In the genomic region with DNA sequence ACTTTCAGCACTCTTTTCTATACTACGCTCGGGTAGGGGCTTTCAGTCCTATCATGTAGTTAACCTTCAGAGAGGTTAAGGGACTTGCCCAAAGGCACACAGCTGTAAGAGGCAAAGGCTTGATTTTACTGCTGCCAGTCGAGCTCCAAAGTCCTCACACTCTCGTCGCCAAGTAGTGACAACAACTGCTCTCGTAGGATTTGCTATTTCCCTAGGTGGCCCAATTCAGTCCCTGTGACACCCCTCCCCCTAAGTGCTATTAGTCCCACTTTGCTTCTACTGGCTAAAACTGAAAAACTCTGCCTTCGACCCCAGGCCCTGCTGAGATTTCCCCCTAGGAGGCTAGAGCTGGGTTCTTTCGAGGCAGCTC, we compare ENCODE assay signal across 8 mouse cellular contexts. TPM values are rescaled to one million over a fixed set of nuclear protein-coding genes. Genes with fewer than 3 reads are reported as not detected.
DNase-seq lines count a peak whose midpoint lies in the region; ATAC-seq and TF ChIP-seq lines count a peak whose summit lies in the region.

No protein-coding gene starts in this region.

- TF ChIP-seq RAD21 in CH12.LX (IDR thresholded peaks at IDR 0.05; ENCODE audit: low read depth, low read length) = no peak

- in situ Hi-C loops in CH12.LX (cut with MboI; ENCODE audit: low pct_ligation_motif_present, low pct_unique_long_range_greater_than_20kb, low sequenced_read_pairs) = no loop called here

- no peak for DNase-seq in heart, adult 2 months
- no peak for DNase-seq in heart, adult 8-10 months (ENCODE audit: low spot score)
- peak; percentile 53 for DNase-seq in CH12.LX (ENCODE audit: extremely low read depth)
- no peak for DNase-seq in hindbrain, embryonic 10.5 days (ENCODE audit: low spot score)
- DNase-seq in liver, postnatal 0 days = no peak
- no peak for DNase-seq in cerebellum, postnatal 36 days
- no peak for DNase-seq in urinary bladder, postnatal 36 days (ENCODE audit: low spot score in 2 of 2)
- DNase-seq in cerebellum, postnatal 4 days (ENCODE audit: low spot score in 2 of 2) = no peak

- TF ChIP-seq POLR2A in heart, adult 2 months (IDR thresholded peaks at IDR 0.05; ENCODE audit: insufficient read depth, low read depth, low read length) = no peak
- TF ChIP-seq POLR2A in CH12.LX (IDR thresholded peaks at IDR 0.05; ENCODE audit: low read depth, low read length) = no peak

- TF ChIP-seq EP300 in heart, adult 2 months (IDR thresholded peaks at IDR 0.05; ENCODE audit: insufficient read depth, low read depth, low read length) = no peak
- TF ChIP-seq EP300 in CH12.LX (IDR thresholded peaks at IDR 0.05; ENCODE audit: low read length) = no peak
- TF ChIP-seq EP300 in liver, postnatal 0 days (IDR thresholded peaks at IDR 0.05; ENCODE audit: low read depth) = no peak

- H3K79me2 ChIP-seq in heart, adult 2 months (replicated peaks; ENCODE audit: control insufficient read depth, insufficient read depth, low read length) = no peaks in the 10 kb centered on the region
- no peaks in the 10 kb centered on the region for H3K79me2 ChIP-seq in CH12.LX (replicated peaks; ENCODE audit: control insufficient read depth, extremely low read depth, insufficient read depth, poor library complexity, severe bottlenecking)

- peak overlapping the region; percentile 94 for H3K4me2 ChIP-seq in CH12.LX (ENCODE audit: insufficient read depth, low read depth, poor library complexity, severe bottlenecking)
- peak overlapping the region; percentile 81 for H3K4me2 ChIP-seq in liver, postnatal 0 days (ENCODE audit: low read depth, low read length)

- H3K4me1 ChIP-seq in heart, adult 2 months (ENCODE audit: control insufficient read depth, insufficient read depth, low read length) = peaks cover 4% of the 10 kb centered on the region
- H3K4me1 ChIP-seq in CH12.LX (ENCODE audit: control insufficient read depth in 1 of 2, insufficient read depth in 2 of 2) = peaks cover 10 to 38% of the 10 kb centered on the region in 2 experiments
- peaks cover 42% of the 10 kb centered on the region for H3K4me1 ChIP-seq in hindbrain, embryonic 10.5 days (replicated peaks)
- peaks cover 18% of the 10 kb centered on the region for H3K4me1 ChIP-seq in liver, postnatal 0 days (ENCODE audit: insufficient read depth)

- H3K27ac ChIP-seq in heart, adult 2 months = peak overlapping the region; percentile 52; the same call in 1 of the 2 replicates
- H3K27ac ChIP-seq in CH12.LX (ENCODE audit: insufficient read depth, low read depth) = peak overlapping the region; percentile 51; the same call in 1 of the 2 replicates
- H3K27ac ChIP-seq in hindbrain, embryonic 10.5 days = peak overlapping the region; percentile 85
- peak overlapping the region; percentile 80 for H3K27ac ChIP-seq in liver, postnatal 0 days (ENCODE audit: low read depth)

- peak overlapping the region; percentile 86 for H3K9ac ChIP-seq in heart, adult 2 months (ENCODE audit: low read depth, low read length)
- H3K9ac ChIP-seq in CH12.LX (ENCODE audit: insufficient read depth, low read depth) = peak overlapping the region; percentile 68; the same call in 1 of the 2 replicates
- H3K9ac ChIP-seq in liver, postnatal 0 days (replicated peaks) = peak overlapping the region; percentile 71

- H3K4me3 ChIP-seq in heart, adult 2 months = peak overlapping the region; percentile 68
- H3K4me3 ChIP-seq in CH12.LX (replicated peaks in 1 of 3; ENCODE audit: low read depth in 2 of 3, low read length in 2 of 3, poor library complexity in 1 of 3) = peak overlapping the region; percentile 39 to 84 (median 73)
- peak overlapping the region; percentile 78 for H3K4me3 ChIP-seq in hindbrain, embryonic 10.5 days
- H3K4me3 ChIP-seq in liver, postnatal 0 days (ENCODE audit: low read depth, low read length) = peak overlapping the region; percentile 63

- WGBS in heart, adult 2 months = 18% methylated on average over 8 of the region's 8 CpGs
- WGBS in hindbrain, embryonic 10.5 days = 8% methylated on average over 8 of the region's 8 CpGs
- 15% methylated on average over 8 of the region's 8 CpGs for WGBS in liver, postnatal 0 days (ENCODE audit: insufficient replicate concordance)

- dilution Hi-C loops in CH12.LX (cut with MboI; ENCODE audit: extremely low pct_ligation_motif_present, extremely low pct_unique_long_range_greater_than_20kb, low sequenced_read_pairs) = no loop called here

- peak; percentile 39 for ATAC-seq in liver, postnatal 0 days

- no peaks in the 10 kb centered on the region for H3K27me3 ChIP-seq in heart, adult 2 months (ENCODE audit: control insufficient read depth, insufficient read depth, low read length)
- H3K27me3 ChIP-seq in CH12.LX (replicated peaks) = no peaks in the 10 kb centered on the region
- H3K27me3 ChIP-seq in hindbrain, embryonic 10.5 days (ENCODE audit: insufficient read depth, poor library complexity, severe bottlenecking) = peaks cover 32% of the 10 kb centered on the region
- H3K27me3 ChIP-seq in liver, postnatal 0 days (ENCODE audit: insufficient read depth, low read length) = peaks cover 16% of the 10 kb centered on the region

- TF ChIP-seq CTCF in heart, adult 2 months (IDR thresholded peaks at IDR 0.05) = no peak
- no peak for TF ChIP-seq CTCF in CH12.LX (conservative IDR thresholded peaks at IDR 0.05 in 1 of 2, IDR thresholded peaks at IDR 0.05 in 1 of 2; ENCODE audit: low read depth in 2 of 2, low read length in 2 of 2)
- no peak for TF ChIP-seq CTCF in liver, postnatal 0 days (IDR thresholded peaks at IDR 0.05; ENCODE audit: low read depth)

- no peaks in the 10 kb centered on the region for H3K36me3 ChIP-seq in heart, adult 2 months (ENCODE audit: control insufficient read depth, insufficient read depth, low read length)
- peaks cover 0 to 26% of the 10 kb centered on the region in 2 experiments for H3K36me3 ChIP-seq in CH12.LX (replicated peaks in 1 of 2; ENCODE audit: control insufficient read depth in 1 of 2, insufficient read depth in 1 of 2, low read length in 1 of 2)
- H3K36me3 ChIP-seq in hindbrain, embryonic 10.5 days = no peaks in the 10 kb centered on the region
- H3K36me3 ChIP-seq in liver, postnatal 0 days (replicated peaks; ENCODE audit: insufficient read depth, low read length) = no peaks in the 10 kb centered on the region

- peaks cover 20% of the 10 kb centered on the region for H3K9me3 ChIP-seq in CH12.LX (replicated peaks; ENCODE audit: low read length)
- H3K9me3 ChIP-seq in hindbrain, embryonic 10.5 days = 0 out of 2 replicates have a peak, but pooled peaks cover 7% of the 10 kb centered on the region
- H3K9me3 ChIP-seq in liver, postnatal 0 days (ENCODE audit: low read length) = no peaks in the 10 kb centered on the region

- intact Hi-C loops in heart, adult 2 months (cut with DNase I) = no loop called here

TF ChIP-seq in CH12.LX, 34 proteins besides CTCF, POLR2A, EP300 and RAD21 (continues in another document):
- TF ChIP-seq MAZ (IDR thresholded peaks at IDR 0.05; ENCODE audit: low read depth, low read length) = no peak
- TF ChIP-seq MAX (IDR thresholded peaks at IDR 0.05; ENCODE audit: low read length) = no peak
- TF ChIP-seq JUN (IDR thresholded peaks at IDR 0.05; ENCODE audit: insufficient read depth, low read depth, low read length) = no peak
- TF ChIP-seq KAT2A (IDR thresholded peaks at IDR 0.05; ENCODE audit: insufficient replicate concordance, low read length) = no peak
- TF ChIP-seq ZKSCAN1 (IDR thresholded peaks at IDR 0.05; ENCODE audit: borderline replicate concordance, low read depth, low read length) = no peak
- TF ChIP-seq MEF2A (IDR thresholded peaks at IDR 0.05; ENCODE audit: borderline replicate concordance, low read depth, low read length) = 0 out of 2 replicates have a peak, but pooled peaks have one; percentile 10
- TF ChIP-seq IRF4 (IDR thresholded peaks at IDR 0.05; ENCODE audit: low read depth, low read length) = 0 out of 2 replicates have a peak, but pooled peaks have one; percentile 9
- TF ChIP-seq NRF1 (IDR thresholded peaks at IDR 0.05; ENCODE audit: low read depth, low read length) = no peak

RNA-seq across cellular contexts. Expression of gene Rhod, which starts 0.5 kb away (rescaled TPM):
- 1 to 10 TPM; 5.3 to 5.5 TPM for total RNA-seq in heart, adult 2 months (2021)
- polyA plus RNA-seq in heart, adult 2 months (2012; rRNA removed) = 8.5 and 9.2 TPM in 2 replicates
- 1 to 10 TPM; 5.1 to 6.7 (median 5.8) TPM for total RNA-seq in heart, adult 8-10 months (2022)
- total RNA-seq in CH12.LX (2012; rRNA removed) = 14.9 and 19.3 TPM in 2 replicates
- 16.6 and 20.1 TPM in 2 replicates for total RNA-seq in CH12.LX (2014; rRNA removed)
- polyA plus RNA-seq in CH12.LX (2012; ENCODE audit: insufficient read length, low read depth) = 14.4 and 15.3 TPM in 2 replicates
- 16.5 and 19.5 TPM in 2 replicates for polyA plus RNA-seq in hindbrain, embryonic 10.5 days (2016; fragmentation: Nextera tagmentation; extraction: Ambion mirVana)
- polyA plus RNA-seq in liver, postnatal 0 days (2015; fragmentation: Nextera tagmentation; extraction: Ambion mirVana) = 14.8 and 19.0 TPM in 2 replicates

RNA-seq across cellular contexts. Expression of gene Syt12, which starts 38.5 kb away (rescaled TPM):
- total RNA-seq in heart, adult 2 months (2021) = 10 to 100 TPM in 1 of 2 experiments, 1 to 10 TPM in 1; 6.9 to 13.2 TPM
- polyA plus RNA-seq in heart, adult 2 months (2012; rRNA removed) = 1.8 and 3.2 TPM in 2 replicates
- 10 to 100 TPM in 1 of 4 experiments, 1 to 10 TPM in 3; 4.2 to 13.5 (median 6.1) TPM for total RNA-seq in heart, adult 8-10 months (2022)
- total RNA-seq in CH12.LX (2012; rRNA removed) (0.04 and 0.17 TPM in 2 replicates), CH12.LX (2014; rRNA removed) (not detected in 2 replicates)
- polyA plus RNA-seq in CH12.LX (2012; ENCODE audit: insufficient read length, low read depth) = 0.16 and 0.50 TPM in 2 replicates
- polyA plus RNA-seq in hindbrain, embryonic 10.5 days (2016; fragmentation: Nextera tagmentation; extraction: Ambion mirVana) = 1.2 and 1.6 TPM in 2 replicates
- polyA plus RNA-seq in liver, postnatal 0 days (2015; fragmentation: Nextera tagmentation; extraction: Ambion mirVana) = 0.15 and 0.19 TPM in 2 replicates

RNA-seq across cellular contexts. Expression of gene Kdm2a, which starts 40.7 kb away (rescaled TPM):
- total RNA-seq in heart, adult 2 months (2021) = 10 to 100 TPM; 36.4 to 38.6 TPM
- 49.7 and 82.9 TPM in 2 replicates for polyA plus RNA-seq in heart, adult 2 months (2012; rRNA removed)
- 10 to 100 TPM; 36.9 to 47.7 (median 38.9) TPM for total RNA-seq in heart, adult 8-10 months (2022)
- total RNA-seq in CH12.LX (2012; rRNA removed) (17.3 and 21.7 TPM in 2 replicates), CH12.LX (2014; rRNA removed) (18.0 and 23.1 TPM in 2 replicates)
- 43.7 and 51.9 TPM in 2 replicates for polyA plus RNA-seq in CH12.LX (2012; ENCODE audit: insufficient read length, low read depth)
- polyA plus RNA-seq in hindbrain, embryonic 10.5 days (2016; fragmentation: Nextera tagmentation; extraction: Ambion mirVana) = 51.6 and 53.9 TPM in 2 replicates
- 7.8 and 8.5 TPM in 2 replicates for polyA plus RNA-seq in liver, postnatal 0 days (2015; fragmentation: Nextera tagmentation; extraction: Ambion mirVana)

RNA-seq across cellular contexts. Expression of gene 2010003K11Rik, which starts 59.6 kb away (rescaled TPM):
- not detected for total RNA-seq in heart, adult 2 months (2021)
- polyA plus RNA-seq in heart, adult 2 months (2012; rRNA removed) = 0.29 and 0.70 TPM in 2 replicates
- total RNA-seq in heart, adult 8-10 months (2022) = not detected
- not detected in 2 replicates for total RNA-seq in CH12.LX (2012; rRNA removed)
- not detected in 2 replicates for total RNA-seq in CH12.LX (2014; rRNA removed)
- polyA plus RNA-seq in CH12.LX (2012; ENCODE audit: insufficient read length, low read depth) = not detected in 2 replicates
- polyA plus RNA-seq in hindbrain, embryonic 10.5 days (2016; fragmentation: Nextera tagmentation; extraction: Ambion mirVana) = 0.13 TPM in 1 of 2 replicates, not detected in the other
- polyA plus RNA-seq in liver, postnatal 0 days (2015; fragmentation: Nextera tagmentation; extraction: Ambion mirVana) = 5.8 and 7.6 TPM in 2 replicates
